Mouse (Mus musculus) heart, embryonic 16.5 days (tissue): ENCODE results near the gene Arhgap11a. TPM values are rescaled to one million over a fixed set of nuclear protein-coding genes. Genes with fewer than 3 reads are reported as not detected.

Source experiments
- ATAC-seq: fragments of 200-750 bp; cut with Nextera tagmentation; replicated peaks from 2 replicates; pipeline ENCODE4 v1.8.0; 2017; ENCODE audit warnings: moderate number of reproducible peaks; ENCODE audit not compliant: insufficient read depth, low FRiP score; ENCODE audit errors: extremely low read depth
- H3K27ac ChIP-seq: fragments of 300-500 bp; sonication (generic); 2 replicates; pipeline ENCODE4 v1.5.1; 2014; ENCODE audit warnings: mild to moderate bottlenecking, low read length, control low read depth, moderate library complexity
- H3K27me3 ChIP-seq: fragments of 300-500 bp; sonication (generic); 2 replicates; pipeline ENCODE4 v1.6.1; 2014; ENCODE audit warnings: low read length, mixed read lengths; ENCODE audit not compliant: control insufficient read depth, insufficient read depth
- H3K36me3 ChIP-seq: fragments of 300-500 bp; sonication (generic); 2 replicates; pipeline ENCODE4 v1.6.1; 2014; ENCODE audit not compliant: control insufficient read depth, insufficient read depth
- H3K4me1 ChIP-seq: fragments of 300-500 bp; sonication (generic); 2 replicates; pipeline ENCODE4 v1.6.1; 2014; ENCODE audit warnings: low read length, mixed read lengths; ENCODE audit not compliant: control insufficient read depth, insufficient read depth
- H3K4me2 ChIP-seq: fragments of 300-500 bp; sonication (generic); 2 replicates; pipeline ENCODE4 v1.6.1; 2014; ENCODE audit warnings: low read depth, mild to moderate bottlenecking, control low read depth, low read length
- H3K4me3 ChIP-seq: fragments of 300-500 bp; sonication (generic); 2 replicates; pipeline ENCODE4 v1.5.1; 2014; ENCODE audit warnings: mild to moderate bottlenecking, control low read depth, low read length
- H3K9ac ChIP-seq: fragments of 300-500 bp; sonication (generic); 2 replicates; pipeline ENCODE4 v1.6.1; 2014; ENCODE audit warnings: low read length, control low read depth
- H3K9me3 ChIP-seq: fragments of 300-500 bp; sonication (generic); replicated peaks from 2 replicates; pipeline ENCODE4 v1.6.1; 2016; ENCODE audit warnings: low read length; ENCODE audit not compliant: control insufficient read depth
- WGBS: fragments of 180-500 bp; shearing (Covaris S2); extraction: QIAGEN DNeasy Blood & Tissue Kit; methylation state at CpG from one replicate; pipeline ENCODE4 v1.1.7; 2014; 5-methylcytosine and 5-hydroxymethylcytosine counted together
- polyA plus RNA-seq: library from polyadenylated mRNA; unstranded; fragments of >200 nt; fragmentation: Nextera tagmentation; extraction: Ambion mirVana; gene quantifications from 2 replicates; pipeline ENCODE4 v1.2.1, GENCODE M21; 2015

Arhgap11a gene
- polyA plus RNA-seq, 1 experiment from 2014 or later = 25.4 TPM

DNA sequence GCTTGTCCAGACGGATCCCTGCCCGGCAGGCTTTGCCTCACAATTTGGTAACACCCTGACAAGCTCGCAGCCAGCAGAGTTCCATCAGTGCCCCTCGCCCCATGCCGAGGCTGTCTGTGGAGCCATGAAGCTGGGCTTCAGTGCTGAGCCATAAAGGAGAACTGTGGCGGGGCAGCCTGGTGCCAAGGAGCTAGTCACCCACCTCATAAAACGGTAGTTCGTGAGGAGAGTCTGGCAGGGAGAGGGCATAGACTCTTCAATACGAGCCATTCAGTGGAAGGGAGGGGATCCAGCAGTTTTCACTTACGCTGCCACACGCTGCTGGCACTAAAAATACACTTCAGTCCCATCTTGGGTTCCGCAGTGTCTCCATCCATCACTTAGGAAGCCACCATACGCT, 49.9 kb downstream of the Arhgap11a start:
- Histone ChIP-seq H3K9ac (no peak overlapping the region), H3K4me3 (no peak overlapping the region), H3K9me3 (no peaks in the 10 kb centered on the region), H3K4me2 (no peak overlapping the region), H3K4me1 (no peaks in the 10 kb centered on the region), H3K27ac (no peak overlapping the region), H3K27me3 (no peaks in the 10 kb centered on the region), H3K36me3 (no peaks in the 10 kb centered on the region)
- ATAC-seq = no peak
- 68% methylated on average over 13 of the region's 13 CpGs for WGBS

DNA sequence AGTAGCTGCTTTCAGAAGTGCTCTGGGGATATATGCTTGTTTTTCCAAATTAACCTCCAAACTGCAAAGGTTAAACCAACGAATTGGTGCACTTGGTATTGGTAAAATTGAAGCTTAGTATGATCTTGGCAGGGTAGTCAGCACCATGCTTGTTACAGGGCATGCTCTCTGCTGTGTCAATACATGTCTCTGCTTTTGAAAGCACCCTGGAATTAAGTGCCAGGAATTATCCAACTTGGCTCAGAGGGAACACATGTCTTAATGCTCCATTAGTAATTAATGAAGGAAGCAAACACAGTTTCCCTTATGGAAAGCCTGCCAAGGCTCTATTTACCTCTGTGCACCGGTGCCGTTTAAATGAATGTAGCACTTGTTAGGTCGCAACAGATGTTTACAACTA, 53.3 kb downstream of the Arhgap11a start:
- H3K27me3 ChIP-seq = no peaks in the 10 kb centered on the region
- no peak overlapping the region for H3K27ac ChIP-seq
- no peaks in the 10 kb centered on the region for H3K36me3 ChIP-seq
- WGBS = 75% methylated on average over 4 of the region's 4 CpGs
- ATAC-seq = no peak
- no peaks in the 10 kb centered on the region for H3K9me3 ChIP-seq
- no peak overlapping the region for H3K9ac ChIP-seq
- no peaks in the 10 kb centered on the region for H3K4me1 ChIP-seq
- no peak overlapping the region for H3K4me2 ChIP-seq
- H3K4me3 ChIP-seq = no peak overlapping the region

DNA sequence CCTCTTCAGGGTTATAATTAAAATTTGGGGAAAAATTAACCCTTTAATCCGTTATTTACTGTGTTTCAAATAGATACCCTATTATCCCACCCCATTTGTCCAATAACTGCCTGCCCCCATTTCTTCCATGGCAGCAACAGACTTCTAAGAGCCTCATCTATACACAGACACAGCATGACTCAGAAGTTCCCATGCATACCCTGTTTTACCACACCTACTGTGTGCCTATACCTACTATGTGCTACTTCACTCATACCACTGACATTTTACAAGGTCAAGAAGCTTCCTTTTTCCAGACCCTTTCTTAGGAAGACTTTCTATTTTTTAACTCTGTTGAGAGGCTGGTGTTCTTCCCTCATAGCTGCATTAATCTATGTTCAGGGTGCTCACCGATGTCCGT, 54.9 kb downstream of the Arhgap11a start:
- H3K4me2 ChIP-seq = no peak overlapping the region
- H3K4me1 ChIP-seq = no peaks in the 10 kb centered on the region
- no peaks in the 10 kb centered on the region for H3K27me3 ChIP-seq
- no peak overlapping the region for H3K4me3 ChIP-seq
- H3K9me3 ChIP-seq = no peaks in the 10 kb centered on the region
- no peak overlapping the region for H3K9ac ChIP-seq
- no peak for ATAC-seq
- no peak overlapping the region for H3K27ac ChIP-seq
- WGBS = 74% methylated on average over 3 of the region's 3 CpGs
- H3K36me3 ChIP-seq = no peaks in the 10 kb centered on the region

DNA sequence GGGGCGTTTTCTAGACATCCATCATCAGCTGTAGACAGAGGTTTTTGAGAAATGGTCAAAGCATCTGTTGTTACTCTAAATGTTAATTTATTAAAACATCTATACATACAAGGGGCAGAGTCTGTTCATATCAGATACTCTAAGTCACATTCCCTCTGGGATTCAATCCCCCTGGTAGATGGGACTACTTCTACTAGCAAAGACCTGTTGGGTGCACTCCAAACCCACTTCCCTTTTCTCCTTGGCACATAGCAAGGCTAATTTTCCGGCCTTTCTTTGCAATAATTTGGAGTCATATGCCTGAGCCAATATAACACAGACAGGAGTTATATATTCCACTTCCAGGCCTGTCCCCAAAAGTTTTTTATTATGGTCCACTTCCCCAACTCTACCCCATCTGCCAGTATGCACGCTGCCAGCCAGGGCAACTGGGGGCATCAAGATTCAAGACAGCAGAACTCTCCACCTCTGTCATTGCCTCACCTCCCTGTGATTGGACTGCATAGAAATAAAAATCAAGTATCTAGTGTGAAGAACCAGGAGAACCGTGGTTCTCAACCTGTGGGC, 59.6 kb downstream of the Arhgap11a start:
- Histone ChIP-seq H3K27me3 (no peaks in the 10 kb centered on the region), H3K4me2 (no peak overlapping the region), H3K4me1 (no peaks in the 10 kb centered on the region), H3K36me3 (no peaks in the 10 kb centered on the region), H3K9ac (no peak overlapping the region), H3K27ac (no peak overlapping the region), H3K4me3 (no peak overlapping the region), H3K9me3 (no peaks in the 10 kb centered on the region)
- ATAC-seq = no peak
- 86% methylated on average over 4 of the region's 4 CpGs for WGBS

DNA sequence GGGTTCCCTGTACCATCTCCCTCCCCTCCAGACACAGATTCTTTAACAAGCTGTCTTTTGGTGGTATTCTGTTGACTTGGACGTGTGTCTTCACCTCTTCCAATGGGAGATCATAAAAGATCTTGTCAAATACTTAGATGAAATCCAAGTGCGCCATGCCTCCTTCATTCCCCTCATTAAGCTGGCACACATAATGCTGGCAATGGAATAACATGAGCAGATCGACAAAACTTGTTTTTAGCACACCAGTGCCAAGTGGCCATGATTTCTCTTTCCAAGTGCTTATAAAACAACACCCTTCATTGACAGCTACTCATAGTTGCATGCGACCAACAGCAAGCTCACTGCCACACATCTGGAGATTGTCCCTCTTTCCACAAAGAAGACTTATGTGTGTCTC, 60.6 kb downstream of the Arhgap11a start:
- Histone ChIP-seq H3K9me3 (no peaks in the 10 kb centered on the region), H3K9ac (no peak overlapping the region), H3K27me3 (no peaks in the 10 kb centered on the region), H3K27ac (no peak overlapping the region), H3K36me3 (no peaks in the 10 kb centered on the region), H3K4me1 (no peaks in the 10 kb centered on the region), H3K4me2 (no peak overlapping the region), H3K4me3 (no peak overlapping the region)
- WGBS = 80% methylated on average over 4 of the region's 4 CpGs
- ATAC-seq = no peak

DNA sequence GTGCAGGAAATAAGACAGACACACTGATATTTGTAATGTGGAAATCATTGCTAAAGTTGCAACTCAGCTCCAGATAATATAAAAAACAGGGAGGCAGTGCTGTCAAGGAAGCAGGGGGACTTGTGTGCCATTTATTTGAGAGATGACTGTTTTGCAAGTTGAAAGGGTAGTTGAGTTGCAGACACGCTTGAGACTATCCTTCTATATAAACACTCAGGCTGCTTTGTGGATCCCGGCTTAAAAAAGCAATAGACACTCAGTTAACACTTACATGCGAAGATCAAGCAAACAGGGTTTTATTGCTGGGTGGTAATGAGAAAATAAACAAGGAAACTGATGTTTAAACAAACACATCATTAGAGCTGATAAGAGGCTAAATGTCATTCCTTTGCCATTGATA, 63.6 kb downstream of the Arhgap11a start:
- Histone ChIP-seq H3K4me1 (no peaks in the 10 kb centered on the region), H3K27me3 (no peaks in the 10 kb centered on the region), H3K36me3 (no peaks in the 10 kb centered on the region), H3K4me3 (no peak overlapping the region), H3K9me3 (no peaks in the 10 kb centered on the region), H3K4me2 (no peak overlapping the region), H3K27ac (no peak overlapping the region), H3K9ac (no peak overlapping the region)
- no peak for ATAC-seq
- 34% methylated on average over 3 of the region's 3 CpGs for WGBS

DNA sequence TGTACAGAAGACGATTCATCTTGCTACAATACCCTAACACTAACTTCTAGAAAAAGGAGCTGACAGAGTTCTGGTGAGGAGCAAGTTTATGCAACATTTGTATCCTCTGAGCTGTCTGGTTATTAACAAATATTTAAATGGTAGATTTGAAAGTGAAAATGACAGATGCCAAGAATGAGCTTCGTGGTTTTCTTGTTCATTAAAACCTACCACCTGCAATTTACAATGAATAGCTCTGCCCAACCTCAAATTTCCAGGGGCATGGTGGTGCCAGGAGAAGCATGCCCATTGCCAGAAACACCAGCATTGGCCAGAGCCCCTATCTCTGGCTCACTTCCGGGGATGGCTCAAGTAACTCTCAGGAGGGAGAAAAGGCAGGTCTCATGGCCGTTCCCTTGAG, 66.9 kb downstream of the Arhgap11a start:
- Histone ChIP-seq H3K36me3 (no peaks in the 10 kb centered on the region), H3K9me3 (no peaks in the 10 kb centered on the region), H3K27me3 (no peaks in the 10 kb centered on the region), H3K4me3 (no peak overlapping the region), H3K4me2 (no peak overlapping the region), H3K9ac (no peak overlapping the region), H3K4me1 (no peaks in the 10 kb centered on the region), H3K27ac (no peak overlapping the region)
- ATAC-seq = no peak
- 57% methylated on average over 4 of the region's 4 CpGs for WGBS

Other genes with a start within 250 kb of the Arhgap11a start
- gene Grem1, start 90.0 kb downstream of the Arhgap11a start, polyA plus RNA-seq = 0.07 and 0.11 TPM in 2 replicates
- gene Scg5, start 19.5 kb downstream of the Arhgap11a start, polyA plus RNA-seq = 0.72 and 1.1 TPM in 2 replicates
- 0.07 TPM in 1 of 2 replicates, not detected in the other for gene Gjd2, start 165.0 kb upstream of the Arhgap11a start, polyA plus RNA-seq
- gene Actc1, start 204.9 kb upstream of the Arhgap11a start, polyA plus RNA-seq = 15,141 and 15,377 TPM in 2 replicates